9 mouse cellular contexts compared by ENCODE assay signal in genomic region chr1:73640726-73641451, GRCm38 (mm10).
A peak's percentile ranks its signal among the peaks of the same experiment; 100 is the strongest.
DNase-seq lines count a peak whose midpoint lies in the region; ATAC-seq lines count a peak whose summit lies in the region.
"Had no signal": no experiment of that assay in that cellular context is flagged by ENCODE, and none has a peak within 500 bp of the region (broad histone marks: within the 10 kb centered on the region; RNA-seq: fewer than 3 reads in every experiment).

No protein-coding gene starts in this region.

- H3K4me3 ChIP-seq in kidney, embryonic 14.5 days (ENCODE audit: low read length) = no peak overlapping the region
- no peak overlapping the region for H3K4me3 ChIP-seq in forebrain, embryonic 14.5 days (ENCODE audit: low read depth, low read length)
- H3K4me3 ChIP-seq in midbrain, embryonic 12.5 days = no peak overlapping the region

- no peaks in the 10 kb centered on the region for H3K36me3 ChIP-seq in kidney, embryonic 14.5 days (ENCODE audit: control insufficient read depth, insufficient read depth, low read length)
- H3K36me3 ChIP-seq in forebrain, embryonic 14.5 days (ENCODE audit: control insufficient read depth, insufficient read depth, low read length) = no peaks in the 10 kb centered on the region
- no peaks in the 10 kb centered on the region for H3K36me3 ChIP-seq in midbrain, embryonic 12.5 days

- peak; percentile 63 for ATAC-seq in kidney, embryonic 14.5 days (ENCODE audit: low FRiP score, low TSS enrichment)
- ATAC-seq in forebrain, embryonic 14.5 days = peak; percentile 76
- ATAC-seq in midbrain, embryonic 12.5 days (ENCODE audit: low FRiP score, low read depth) = peak; percentile 64

- no peaks in the 10 kb centered on the region for H3K9me3 ChIP-seq in kidney, embryonic 14.5 days (ENCODE audit: control insufficient read depth, low read length)
- no peaks in the 10 kb centered on the region for H3K9me3 ChIP-seq in forebrain, embryonic 14.5 days (replicated peaks; ENCODE audit: control insufficient read depth, low read length)
- no peaks in the 10 kb centered on the region for H3K9me3 ChIP-seq in midbrain, embryonic 12.5 days

- no peaks in the 10 kb centered on the region for H3K27me3 ChIP-seq in kidney, embryonic 14.5 days (ENCODE audit: control insufficient read depth, insufficient read depth, low read length)
- H3K27me3 ChIP-seq in forebrain, embryonic 14.5 days (replicated peaks; ENCODE audit: control insufficient read depth, insufficient read depth, low read length) = no peaks in the 10 kb centered on the region
- no peaks in the 10 kb centered on the region for H3K27me3 ChIP-seq in midbrain, embryonic 12.5 days

- 24% methylated on average over 12 of the region's 12 CpGs for WGBS in kidney, embryonic 14.5 days
- WGBS in forebrain, embryonic 14.5 days = 12% methylated on average over 12 of the region's 12 CpGs
- WGBS in midbrain, embryonic 12.5 days = 13% methylated on average over 12 of the region's 12 CpGs

- DNase-seq in kidney, adult 18-20 months = no peak
- peak; percentile 66 for DNase-seq in embryo, embryonic 10.5 days (ENCODE audit: low spot score)
- DNase-seq in forebrain, embryonic 14.5 days (ENCODE audit: low spot score) = peak; percentile 69
- no peak for DNase-seq in adrenal gland, adult 18-20 months (ENCODE audit: low spot score in 2 of 2)
- DNase-seq in cerebellum, adult 11 months = no peak
- no peak for DNase-seq in right cerebral cortex, adult 18-20 months
- DNase-seq: layer of hippocampus, adult 9-11 months had no signal

- peak overlapping the region; percentile 77 for H3K27ac ChIP-seq in kidney, embryonic 14.5 days (ENCODE audit: low read depth, low read length)
- peak overlapping the region; percentile 49; the same call in 1 of the 2 replicates for H3K27ac ChIP-seq in forebrain, embryonic 14.5 days (ENCODE audit: low read depth, low read length)
- peak overlapping the region; percentile 72 for H3K27ac ChIP-seq in midbrain, embryonic 12.5 days (replicated peaks)

- peaks cover 7% of the 10 kb centered on the region; the same call in 1 of the 2 replicates for H3K4me1 ChIP-seq in kidney, embryonic 14.5 days (ENCODE audit: control insufficient read depth, insufficient read depth, low read length)
- H3K4me1 ChIP-seq in forebrain, embryonic 14.5 days (ENCODE audit: control insufficient read depth, insufficient read depth, low read length) = peaks cover 10% of the 10 kb centered on the region; the same call in 1 of the 2 replicates
- H3K4me1 ChIP-seq in midbrain, embryonic 12.5 days = peaks cover 41% of the 10 kb centered on the region

- peak overlapping the region; percentile 10; the same call in 1 of the 2 replicates for H3K4me2 ChIP-seq in kidney, embryonic 14.5 days (replicated peaks; ENCODE audit: low read depth, low read length)
- peak overlapping the region; percentile 13; the same call in 1 of the 2 replicates for H3K4me2 ChIP-seq in forebrain, embryonic 14.5 days (ENCODE audit: low read length)
- H3K4me2 ChIP-seq in midbrain, embryonic 12.5 days (replicated peaks) = peak overlapping the region; percentile 29; the same call in 1 of the 2 replicates

- H3K9ac ChIP-seq in kidney, embryonic 14.5 days (ENCODE audit: low read depth, low read length) = peak overlapping the region; percentile 28; the same call in 1 of the 2 replicates
- H3K9ac ChIP-seq in forebrain, embryonic 14.5 days (ENCODE audit: low read length) = no peak overlapping the region
- H3K9ac ChIP-seq in midbrain, embryonic 12.5 days (replicated peaks) = no peak overlapping the region

Comparison
In these comparisons a context has a peak if more than half of its experiments do, and no peak if none do; other contexts are left out.
1. DNase-seq: peak in embryo, embryonic 10.5 days (single experiment) and forebrain, embryonic 14.5 days (single experiment); none in kidney, adult 18-20 months (single experiment), adrenal gland, adult 18-20 months (0 of 2), cerebellum, adult 11 months (single experiment) and right cerebral cortex, adult 18-20 months (single experiment).
2. Peak in every context shown above with its lines, with median percentiles within 50 percentile points of each other: ATAC-seq, H3K27ac ChIP-seq and H3K4me2 ChIP-seq.